Mouse (Mus musculus): Measurements from ENCODE around the gene Pla2g12a.
A peak's percentile ranks its signal among the peaks of the same experiment; 100 is the strongest.

The Pla2g12a gene

DNA sequence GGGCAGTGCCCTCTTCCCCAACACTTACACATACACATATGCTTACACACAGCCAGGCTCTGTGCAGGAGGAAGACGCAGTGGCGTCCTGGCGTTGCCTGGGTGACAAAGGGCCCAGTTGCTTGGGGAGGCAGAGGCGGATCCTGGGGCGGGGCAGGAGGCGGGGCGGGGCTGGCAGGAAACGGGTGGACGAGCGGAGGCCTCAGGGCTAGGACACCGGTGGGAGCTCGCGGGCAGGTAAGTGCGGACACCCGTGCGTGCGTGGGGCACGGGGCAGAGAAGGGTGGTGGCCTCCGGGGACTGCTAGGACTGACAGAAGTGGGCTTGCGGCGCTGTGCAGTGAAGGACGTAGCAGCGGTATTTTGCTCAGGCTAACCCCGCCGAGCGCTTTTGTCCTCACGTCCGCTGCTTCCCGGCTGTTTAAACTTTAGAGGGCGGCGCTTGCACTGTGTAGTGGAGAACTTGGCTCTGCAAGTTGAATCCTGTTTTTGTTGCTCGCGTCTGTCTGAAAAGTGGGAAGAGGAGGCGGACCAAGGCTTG lies 22.9 kb downstream of the Pla2g12a start, which contains the start of gene Casp6:
TSS of gene Casp6 (plus strand) at position 155 of the 539 bp plus-strand sequence.
- DNase-seq, result peak; percentile 83

DNA sequence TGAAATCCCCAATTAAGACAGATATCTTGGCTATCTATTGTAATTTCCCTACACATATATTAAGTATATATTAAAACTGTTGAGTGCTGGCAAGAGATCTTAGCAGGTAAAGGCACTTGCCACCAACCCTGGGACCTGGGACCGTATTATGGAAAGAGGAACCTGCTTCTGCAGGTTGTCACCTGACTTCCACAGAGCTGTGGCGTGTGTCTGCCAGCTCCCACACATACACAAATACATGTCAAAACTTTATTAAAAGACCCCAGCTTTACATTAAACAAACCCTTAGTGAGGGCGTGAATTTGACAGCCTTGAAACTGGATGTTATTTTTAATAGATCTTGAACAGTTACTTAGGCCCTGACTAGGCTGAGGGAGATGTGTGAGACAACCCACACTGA lies 25.0 kb downstream of the Pla2g12a start:
- no peak for DNase-seq

DNA sequence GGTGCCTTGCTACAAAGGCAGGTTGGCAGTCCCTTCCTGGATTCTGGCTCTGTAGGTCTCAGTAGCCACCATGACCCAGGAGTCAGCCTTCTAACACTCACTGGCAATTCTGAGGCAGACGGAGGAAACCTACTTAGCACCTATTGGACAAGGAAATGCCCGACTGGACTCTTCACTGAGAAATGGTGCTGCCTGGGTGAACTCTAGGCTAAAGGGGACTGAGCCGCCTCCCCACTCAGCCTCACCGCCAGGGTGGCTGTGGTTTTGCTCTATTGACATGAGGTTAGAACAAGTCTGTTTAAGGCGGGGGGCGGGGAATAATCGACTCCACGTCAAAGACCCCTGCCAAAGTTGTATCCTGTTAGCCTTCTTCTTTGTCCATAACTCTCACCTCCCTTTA lies 25.5 kb downstream of the Pla2g12a start:
- no peak for DNase-seq

DNA sequence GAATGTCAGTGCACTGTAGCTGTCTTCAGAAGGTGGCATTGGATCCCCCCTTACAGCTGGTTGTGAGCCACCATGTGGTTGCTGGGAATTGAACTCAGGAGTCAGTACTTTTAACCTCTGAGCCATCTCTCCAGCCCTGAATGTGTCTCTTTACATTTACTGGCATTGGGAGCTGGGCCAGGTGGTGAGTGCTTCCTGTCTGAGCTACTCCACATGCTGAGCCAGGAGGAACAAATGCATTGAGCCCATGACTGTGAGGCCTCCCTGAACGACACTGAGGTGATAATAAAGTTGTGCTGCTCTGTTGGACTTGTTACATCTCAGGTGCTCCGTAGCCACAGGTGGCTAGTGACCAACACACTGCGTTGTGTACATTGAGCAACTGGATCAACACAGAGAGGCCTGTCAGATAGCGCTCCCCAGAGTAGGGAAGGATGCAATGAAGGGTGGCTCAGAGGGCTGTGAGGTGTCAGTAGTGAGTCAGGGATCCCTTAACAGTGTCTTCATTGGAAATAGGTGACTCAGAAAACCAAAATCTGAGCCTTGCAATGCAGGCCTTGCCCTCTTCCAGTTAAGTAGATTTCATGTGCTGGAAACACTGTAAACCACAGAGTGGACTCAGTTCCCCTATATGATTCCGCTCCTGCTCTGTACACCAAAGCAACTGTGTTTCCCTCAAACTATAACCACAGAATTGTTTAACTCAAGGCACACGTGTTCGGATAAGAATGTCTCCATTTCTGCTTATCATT lies 26.2 kb downstream of the Pla2g12a start:
- no peak for DNase-seq

DNA sequence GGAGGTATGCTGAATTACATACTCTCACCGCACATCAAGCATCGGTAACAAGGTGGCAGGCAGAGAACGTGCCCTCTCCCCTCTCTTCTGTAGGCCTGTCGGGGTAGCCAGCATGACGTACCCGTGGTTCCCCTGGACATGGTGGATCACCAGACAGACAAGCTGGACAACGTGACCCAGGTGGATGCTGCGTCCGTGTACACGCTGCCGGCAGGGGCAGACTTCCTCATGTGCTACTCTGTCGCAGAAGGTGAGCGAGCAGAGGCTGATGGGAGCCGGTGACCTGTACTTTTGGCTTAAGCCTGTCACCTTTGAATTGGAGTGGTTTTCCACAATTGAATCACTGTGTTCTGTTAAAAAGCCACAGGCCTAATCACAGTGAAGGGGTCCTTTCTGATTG lies 33.6 kb downstream of the Pla2g12a start:
- no peak for DNase-seq

DNA sequence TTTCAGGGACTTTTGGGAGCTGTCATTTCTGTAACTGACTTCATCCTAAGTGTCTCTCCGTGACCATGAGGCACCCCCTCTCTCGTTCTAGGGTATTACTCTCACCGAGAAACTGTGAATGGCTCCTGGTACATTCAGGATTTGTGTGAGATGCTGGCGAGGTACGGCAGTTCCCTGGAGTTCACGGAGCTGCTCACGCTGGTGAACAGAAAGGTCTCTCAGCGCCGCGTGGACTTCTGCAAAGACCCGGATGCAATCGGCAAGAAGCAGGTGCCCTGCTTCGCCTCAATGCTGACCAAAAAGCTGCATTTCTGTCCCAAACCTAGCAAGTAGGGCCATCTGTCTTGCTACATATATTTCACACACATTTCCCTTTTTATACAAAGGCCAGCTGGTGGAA lies 34.8 kb downstream of the Pla2g12a start:
- DNase-seq, result no peak

DNA sequence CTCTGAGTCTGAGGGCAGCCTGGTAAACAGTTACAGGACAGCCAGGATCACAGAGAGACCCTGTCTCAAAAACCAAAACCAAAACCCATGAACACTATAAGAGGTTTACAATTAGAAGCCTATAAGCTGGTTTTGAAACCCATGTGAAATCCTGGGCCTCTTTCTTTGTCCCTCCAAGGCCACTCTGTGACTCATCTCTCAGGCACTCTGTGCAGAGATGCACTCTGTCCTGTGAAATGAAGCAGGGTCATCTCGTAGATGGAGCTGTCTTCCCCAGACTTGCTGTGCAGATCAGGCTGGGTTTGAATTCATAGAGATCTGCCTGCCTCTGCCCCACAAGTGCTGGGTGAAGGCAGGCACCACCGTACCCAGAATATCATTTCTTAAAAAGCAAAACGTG lies 39.0 kb downstream of the Pla2g12a start:
- no peak for DNase-seq

DNA sequence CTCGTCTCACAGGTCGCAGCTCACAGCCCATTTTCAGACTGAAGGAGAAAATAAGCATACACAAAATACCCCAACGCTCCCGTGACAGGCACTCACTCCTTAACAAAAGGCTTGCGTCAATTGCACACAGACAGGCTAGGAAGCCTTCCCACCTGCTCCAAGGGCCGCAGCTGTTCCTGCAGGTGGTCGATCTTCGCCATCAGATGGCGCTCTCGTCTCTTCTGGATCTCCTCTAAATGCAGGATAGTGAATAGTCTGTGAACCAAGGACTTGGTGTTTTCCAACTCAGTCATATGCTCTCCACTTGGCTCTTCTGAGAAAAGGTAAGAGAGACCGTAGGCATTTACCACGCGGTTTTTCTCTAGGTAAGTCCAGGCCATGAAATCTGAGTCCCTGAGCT lies 40.0 kb downstream of the Pla2g12a start:
- DNase-seq, result peak; percentile 38

DNA sequence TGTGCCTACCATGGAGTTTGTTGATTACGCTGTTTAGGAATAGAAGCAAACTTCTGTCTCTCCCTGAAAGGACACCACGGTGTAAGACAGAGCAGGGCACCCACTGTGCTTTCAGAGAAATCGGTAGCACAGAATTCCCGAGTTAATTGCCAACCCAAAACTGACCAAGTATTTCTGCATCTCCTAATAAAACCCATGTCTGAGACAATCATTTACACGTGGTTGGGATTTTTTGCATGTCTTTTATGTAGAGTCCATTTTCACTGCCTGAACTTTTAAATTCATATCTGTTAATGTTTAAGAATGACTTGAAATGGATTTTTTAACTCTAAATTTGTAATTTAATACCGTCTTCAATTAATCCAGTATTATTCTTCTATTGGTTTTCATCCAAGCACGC lies 45.2 kb downstream of the Pla2g12a start:
- no peak for DNase-seq

DNA sequence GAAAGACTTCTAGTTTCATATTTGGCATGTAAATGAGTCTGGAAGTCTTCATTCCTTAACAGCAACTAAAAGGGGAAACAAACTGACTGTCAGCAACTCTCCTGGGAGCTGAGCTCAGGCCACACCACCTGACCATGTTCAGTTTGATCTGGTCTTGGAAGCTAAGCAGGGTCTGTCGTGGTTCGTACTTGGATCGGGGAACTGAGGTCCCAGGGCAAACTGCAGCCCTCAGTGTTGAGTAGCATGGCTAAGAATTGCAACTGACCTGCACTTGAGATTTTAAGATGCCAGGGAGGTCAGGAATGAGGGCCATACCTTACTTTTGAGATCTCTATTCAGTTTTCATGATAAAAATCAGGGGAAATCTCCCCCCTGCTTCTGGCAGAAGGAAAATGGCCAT lies 47.5 kb downstream of the Pla2g12a start:
- no peak for DNase-seq

DNA sequence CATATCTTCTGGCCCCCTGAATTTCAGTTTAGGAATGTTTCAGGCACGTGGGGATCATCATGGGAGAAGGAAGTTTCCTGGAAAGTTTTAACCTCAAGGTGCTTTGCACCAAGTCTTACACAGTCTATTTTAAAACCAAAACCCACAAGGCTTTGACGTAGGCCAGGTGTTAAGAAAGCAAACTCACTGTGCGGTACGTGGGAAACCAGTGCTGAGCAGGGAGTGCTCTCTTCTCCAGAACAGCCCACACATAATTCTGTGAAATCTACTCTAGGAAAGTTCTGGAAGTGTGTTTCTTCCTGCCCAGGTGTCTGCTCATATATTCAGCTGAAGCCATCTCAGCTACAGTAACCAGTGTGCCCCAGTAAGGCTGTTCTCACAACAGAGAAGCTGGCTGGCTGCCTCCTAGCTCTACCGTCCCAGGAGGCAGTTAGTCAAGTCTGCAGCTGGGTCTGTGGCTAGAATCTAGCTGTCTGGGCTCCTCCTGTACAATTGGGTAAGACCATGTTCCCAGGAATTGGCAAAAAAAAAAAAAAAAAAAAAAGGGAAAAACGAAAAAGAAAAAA lies 51.9 kb downstream of the Pla2g12a start:
- DNase-seq, result no peak

DNA sequence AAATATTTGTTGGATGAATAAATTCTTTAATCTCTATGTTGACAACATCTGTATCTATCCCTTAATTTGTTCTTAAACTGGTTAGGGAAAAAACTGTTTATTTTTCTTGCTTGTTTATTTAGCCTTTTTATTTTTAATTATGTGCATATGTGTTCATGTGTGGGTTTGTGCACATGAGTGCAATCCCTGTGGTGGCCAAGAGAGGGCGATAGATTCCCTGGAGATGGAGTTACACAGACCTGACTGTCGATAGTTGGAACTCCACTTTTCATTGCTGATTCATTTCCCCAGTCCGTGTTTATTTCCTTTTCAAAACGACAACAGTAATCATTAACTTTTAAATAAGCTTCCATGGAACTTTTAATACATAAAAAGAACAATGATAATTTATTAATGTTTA lies 54.0 kb downstream of the Pla2g12a start:
- DNase-seq, result no peak

DNA sequence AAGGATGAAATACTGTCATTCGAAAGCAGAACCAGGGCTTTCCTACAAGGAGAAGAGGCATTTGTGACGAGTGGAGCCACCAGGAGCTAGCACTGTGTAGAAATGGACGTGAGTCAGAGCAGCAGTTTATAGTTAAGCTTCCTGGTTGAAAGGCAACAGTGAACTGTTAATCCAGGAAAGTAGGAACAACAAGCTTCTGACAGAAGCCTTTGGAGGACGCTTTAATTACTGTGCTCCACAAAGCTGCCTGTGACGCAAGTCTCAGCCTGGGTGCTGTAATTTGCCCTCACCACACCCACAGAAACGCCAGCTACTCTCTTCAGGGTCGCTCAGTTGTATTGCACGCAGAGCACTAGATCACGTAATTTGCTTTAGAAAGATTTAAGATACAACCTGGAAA lies 58.2 kb downstream of the Pla2g12a start:
- DNase-seq, result no peak

DNA sequence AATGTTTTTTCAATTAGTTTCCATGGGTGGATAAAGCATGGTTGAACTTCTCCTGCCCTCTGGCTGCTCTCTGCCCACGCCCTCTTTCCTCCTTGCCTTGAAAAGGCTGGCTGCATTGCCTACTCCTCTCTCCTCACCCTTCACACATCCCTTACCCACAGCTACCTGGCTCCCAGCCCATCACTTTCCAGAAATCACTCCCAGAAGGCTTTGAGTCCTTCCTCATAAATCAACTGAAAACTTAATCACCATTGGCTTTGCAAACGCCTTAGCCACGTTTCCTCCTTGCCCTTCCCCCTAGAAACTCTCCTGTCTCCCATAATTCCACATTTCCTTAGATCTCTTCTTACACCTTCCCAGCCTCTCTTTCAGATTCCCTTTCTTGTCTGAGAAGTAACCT lies 59.4 kb downstream of the Pla2g12a start:
- no peak for DNase-seq

DNA sequence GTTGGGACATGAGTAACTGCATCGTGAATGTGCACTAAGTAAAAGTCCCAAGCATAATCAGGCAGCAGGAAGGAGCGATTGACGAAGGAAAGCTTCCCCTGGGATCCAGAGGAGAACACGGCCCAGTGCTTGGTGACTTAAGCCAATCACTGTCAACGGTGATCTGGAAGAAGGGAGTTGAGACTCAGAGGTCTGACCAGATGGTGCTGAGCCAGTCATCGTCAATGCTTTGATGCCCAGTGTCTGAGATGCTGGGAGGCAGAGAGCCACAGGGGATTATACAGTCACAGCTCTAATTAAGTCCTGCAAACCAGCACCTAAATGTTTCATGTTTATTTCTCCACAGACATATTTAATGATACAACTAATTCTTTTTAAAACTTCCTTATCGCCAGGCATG lies 60.7 kb downstream of the Pla2g12a start:
- no peak for DNase-seq

DNA sequence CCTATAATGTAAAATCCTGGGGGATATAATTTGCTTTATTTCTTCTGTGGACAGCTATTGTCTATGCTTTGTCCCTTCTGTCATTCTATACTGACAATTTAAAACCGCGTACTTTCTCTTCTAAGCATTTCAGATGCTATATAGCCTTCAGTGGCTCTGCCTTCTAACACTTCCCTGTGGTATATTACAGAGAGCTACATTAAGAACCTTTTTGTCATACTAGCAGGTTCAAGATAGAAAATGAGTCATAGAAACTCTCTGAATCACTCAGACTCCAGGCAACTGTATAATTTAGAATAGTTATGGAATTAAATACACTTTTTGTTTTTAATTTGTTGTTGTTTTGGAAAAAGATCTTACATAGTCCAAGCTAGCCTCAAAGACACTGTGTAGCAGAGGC lies 62.4 kb downstream of the Pla2g12a start:
- no peak for DNase-seq

DNA sequence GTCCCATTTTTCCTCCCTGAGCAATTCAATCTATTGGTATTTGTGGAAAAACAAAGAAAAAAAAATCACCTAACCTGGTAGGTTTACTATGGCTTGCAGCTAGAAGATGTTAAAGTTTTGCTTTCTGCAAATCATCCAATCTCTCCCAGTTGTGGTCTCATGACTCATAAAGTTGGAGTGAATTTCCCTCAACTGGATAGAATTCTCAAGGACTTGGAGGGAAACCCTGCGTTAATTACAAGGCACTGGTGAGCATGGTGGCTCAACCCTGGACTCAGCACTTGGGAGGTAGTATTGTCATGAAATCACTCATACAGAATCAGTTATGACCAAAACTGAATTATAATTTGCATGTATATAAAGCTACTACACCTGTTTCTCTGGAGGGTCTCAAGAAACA lies 62.9 kb downstream of the Pla2g12a start:
- no peak for DNase-seq

DNA sequence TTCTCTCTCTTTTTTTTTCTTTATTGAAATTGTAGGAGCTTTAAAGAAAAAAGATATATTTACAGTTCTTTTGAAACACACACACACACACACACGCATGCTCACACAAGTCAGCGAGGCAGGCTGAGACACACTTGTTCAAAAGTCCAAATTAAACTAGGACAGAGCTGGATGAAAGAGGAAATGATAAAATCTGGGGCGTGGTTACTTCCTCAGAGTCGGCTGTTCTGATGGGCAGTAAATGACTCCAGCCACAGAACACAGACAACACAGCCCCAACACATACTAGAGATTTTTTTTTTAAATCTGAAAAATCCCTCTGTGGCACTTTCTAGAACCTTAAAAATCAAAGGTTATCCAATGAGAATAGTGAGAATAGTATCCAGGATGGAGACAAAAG lies 65.4 kb downstream of the Pla2g12a start:
- DNase-seq, result no peak

Measured in kidney, adult 11 months (tissue).